Mouse (Mus musculus): Measurements from ENCODE around the gene Trim25.

Trim25 gene

DNA sequence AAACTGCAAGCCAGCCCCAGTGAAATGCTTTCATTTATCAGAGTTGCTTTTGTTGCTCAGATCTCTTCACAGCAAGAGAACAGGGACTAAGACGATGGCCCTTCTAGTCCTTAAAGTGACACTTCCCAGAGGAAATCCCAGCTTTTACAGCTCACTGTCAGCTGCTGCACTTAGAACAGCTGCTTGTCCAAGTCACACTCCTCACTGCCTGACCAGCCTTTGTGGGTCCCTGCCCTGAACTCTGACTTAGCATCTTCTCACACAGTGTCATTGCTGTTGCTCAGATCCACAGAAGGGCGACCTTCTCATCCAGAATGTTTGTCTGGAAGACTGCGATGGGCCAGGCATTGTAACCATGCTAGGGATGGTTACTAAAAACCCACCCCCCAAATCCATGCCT lies 26.4 kb downstream of the Trim25 start:
- WGBS, result 82% methylated on average over 3 of the region's 3 CpGs

DNA sequence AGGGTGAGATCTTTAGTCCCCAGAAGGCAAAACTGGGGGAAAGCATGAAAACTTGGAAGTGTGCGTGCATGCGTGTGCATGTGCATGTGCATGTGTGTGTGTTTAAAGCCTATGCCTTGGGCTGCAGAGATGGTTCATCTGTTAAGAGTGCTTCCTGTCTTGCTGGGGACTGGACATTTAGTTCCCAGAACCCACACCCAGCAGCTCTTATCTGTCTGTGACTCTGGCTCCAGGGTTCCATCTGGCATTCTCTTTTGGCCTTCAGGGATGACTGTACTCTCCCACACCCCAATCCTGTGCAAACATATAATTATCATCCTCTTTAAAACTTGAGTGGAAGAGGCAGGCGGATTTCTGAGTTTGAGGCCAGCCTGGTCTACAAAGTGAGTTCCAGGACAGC lies 26.9 kb downstream of the Trim25 start:
- 96% methylated on average over 3 of the region's 3 CpGs for WGBS

DNA sequence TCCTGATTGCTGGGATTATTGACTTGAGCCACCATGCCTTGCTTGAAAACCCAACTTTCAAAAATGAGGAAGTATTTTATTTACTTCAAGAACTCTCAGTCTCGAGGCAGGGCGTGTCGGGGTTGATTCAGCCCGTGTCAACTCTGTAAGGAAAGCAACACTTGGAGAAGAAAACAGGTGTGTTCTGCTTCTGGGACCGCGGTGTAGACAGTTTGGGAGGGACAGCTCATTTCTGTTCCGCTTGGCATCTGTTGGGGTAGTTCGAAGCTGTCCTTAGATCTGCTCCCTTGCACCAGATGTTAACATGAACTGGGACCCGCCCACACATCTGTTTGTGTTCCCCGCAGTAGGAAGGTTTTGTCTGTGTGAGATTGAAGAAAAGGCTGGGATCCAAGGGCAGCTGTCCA lies 28.8 kb downstream of the Trim25 start:
- WGBS, result 67% methylated on average over 10 of the region's 10 CpGs

DNA sequence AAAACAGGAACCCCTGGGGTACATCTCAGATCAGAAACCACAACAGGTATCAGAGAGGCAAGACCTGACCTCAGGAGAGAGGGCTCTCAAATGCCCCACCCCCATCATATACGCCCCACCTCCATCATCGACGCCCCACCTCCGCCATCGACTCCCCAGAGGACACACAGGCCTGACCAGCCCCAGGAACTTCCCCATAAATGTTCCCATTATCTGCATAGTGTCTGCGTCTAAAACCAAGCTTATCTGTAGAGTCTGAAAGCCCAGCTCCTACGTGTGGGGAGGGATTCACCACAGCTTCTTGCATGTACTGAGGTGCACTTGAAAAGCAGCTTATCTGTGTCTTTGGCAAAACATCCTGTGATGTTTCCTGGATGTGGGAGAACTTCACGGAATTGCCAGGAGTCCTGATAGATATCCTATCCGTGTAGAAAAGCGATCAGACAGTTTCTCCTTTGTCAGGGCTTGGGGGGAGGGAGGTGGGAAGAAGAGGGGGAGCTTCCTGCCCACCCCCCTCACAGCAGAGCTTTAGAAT lies 29.8 kb downstream of the Trim25 start:
- 66% methylated on average over 10 of the region's 10 CpGs for WGBS

DNA sequence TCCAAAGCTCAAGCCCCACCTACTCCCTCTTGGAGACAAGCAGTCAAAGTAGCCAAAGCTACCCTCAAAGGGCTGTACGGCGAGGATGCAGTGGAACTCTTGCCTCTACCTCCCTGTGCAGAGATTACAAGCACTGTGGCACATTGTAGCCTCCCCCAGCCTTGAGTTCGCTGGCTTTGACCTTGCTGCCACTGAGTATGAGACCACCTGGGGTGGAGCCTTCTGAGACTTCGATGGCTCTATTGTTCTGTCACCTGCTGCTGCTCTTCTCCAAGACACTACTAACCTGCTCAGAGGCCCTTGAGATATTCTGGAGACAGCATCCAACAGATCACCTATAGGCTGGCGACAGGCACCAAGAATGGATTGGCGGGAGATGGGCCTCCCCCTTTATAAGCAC lies 31.4 kb downstream of the Trim25 start:
- 85% methylated on average over 6 of the region's 6 CpGs for WGBS

DNA sequence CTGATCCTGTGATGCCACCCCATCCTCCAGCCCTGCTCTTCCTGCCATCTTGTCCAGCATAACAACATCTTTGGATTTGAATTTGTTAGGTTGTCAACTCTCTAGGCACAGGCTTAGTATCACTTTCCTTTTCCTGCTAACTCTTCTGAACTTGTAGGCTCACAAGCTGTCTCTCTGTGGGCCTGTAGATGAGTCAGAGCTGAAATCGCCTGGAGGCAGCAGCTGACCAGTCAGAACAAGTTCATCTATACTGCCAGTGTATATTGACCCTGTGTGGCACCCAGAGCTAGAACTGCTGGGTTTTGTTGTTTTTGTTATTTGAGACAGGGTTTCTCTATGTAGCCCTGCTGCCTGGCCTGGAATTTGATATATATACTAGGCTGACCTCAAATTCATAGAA lies 32.0 kb downstream of the Trim25 start:
- WGBS, result 60% methylated on average over 1 of the region's 1 CpGs

DNA sequence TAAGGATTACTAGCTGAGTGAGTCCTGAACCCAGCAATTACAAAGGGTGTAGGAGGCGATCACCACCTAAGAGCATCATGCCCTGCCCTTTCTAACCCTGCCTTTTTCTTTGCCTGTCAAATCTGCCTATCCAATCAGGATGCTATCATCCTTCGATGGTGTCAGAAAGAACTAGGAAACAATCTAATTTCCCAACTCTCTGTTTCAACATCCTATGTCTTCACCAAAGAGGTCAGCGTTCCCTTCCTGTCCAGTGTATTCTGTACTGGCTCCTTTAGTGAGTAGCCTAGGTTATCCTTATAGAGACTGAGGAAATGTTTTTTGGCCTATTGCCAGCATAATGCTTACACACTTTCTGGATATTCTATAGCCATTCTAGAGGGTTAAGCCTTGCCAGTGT lies 36.4 kb downstream of the Trim25 start:
- 80% methylated on average over 3 of the region's 3 CpGs for WGBS

DNA sequence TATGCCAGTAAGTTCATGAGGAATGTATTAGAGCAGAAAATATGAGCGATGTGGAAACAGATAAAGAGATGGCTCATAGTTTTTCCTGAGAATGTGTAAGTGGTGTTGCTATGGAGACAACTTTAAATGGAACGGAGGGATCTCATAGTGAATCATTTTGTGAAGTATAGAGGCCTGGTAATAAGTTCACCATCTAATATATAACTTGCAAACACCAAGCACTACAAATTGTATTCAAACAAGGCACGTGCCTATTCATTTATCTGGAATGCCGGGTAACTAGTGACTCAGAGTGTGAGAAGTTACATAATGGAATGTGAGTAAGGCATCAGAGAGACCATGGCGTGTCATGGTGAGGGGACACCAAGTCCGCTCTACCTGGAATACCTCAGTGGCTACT lies 39.3 kb downstream of the Trim25 start:
- 51% methylated on average over 6 of the region's 6 CpGs for WGBS

DNA sequence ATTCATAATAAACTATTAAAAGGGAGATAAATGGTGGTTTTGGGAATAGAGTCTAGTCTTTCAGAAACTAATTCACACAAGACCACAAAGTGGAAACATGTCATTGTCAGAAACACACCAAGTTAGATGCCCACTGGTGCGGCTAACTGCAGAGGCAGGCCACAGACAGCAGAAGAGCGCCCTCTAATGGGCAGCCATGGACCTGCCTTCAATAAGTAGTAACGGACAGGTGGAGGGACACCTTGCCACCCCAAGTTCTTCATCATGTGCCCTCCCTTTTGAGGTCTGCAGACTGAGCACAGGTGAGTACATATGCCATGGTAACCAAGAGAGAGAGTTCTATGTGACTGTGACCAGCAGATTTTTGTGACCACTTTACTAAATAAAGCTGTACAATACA lies 40.1 kb downstream of the Trim25 start:
- WGBS, result 22% methylated on average over 3 of the region's 3 CpGs

DNA sequence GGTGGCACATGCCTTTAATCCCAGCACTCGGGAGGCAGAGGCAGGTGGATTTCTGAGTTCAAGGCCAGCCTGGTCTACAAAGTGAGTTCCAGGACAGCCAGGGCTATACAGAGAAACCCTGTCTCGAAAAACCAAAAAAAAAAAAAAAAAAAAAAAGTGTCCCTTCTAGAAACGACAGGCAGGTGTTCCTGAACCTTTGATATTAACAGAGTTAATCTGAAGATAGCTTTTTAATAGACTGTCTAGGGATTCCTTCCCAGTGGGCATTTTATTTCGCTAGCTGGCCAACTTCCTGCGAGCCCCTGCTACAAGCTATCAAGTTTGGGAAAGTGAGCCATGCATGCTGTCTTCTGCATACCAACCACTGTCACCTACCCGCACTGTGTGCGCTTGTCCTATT lies 41.9 kb downstream of the Trim25 start:
- WGBS, result 94% methylated on average over 6 of the region's 7 CpGs

DNA sequence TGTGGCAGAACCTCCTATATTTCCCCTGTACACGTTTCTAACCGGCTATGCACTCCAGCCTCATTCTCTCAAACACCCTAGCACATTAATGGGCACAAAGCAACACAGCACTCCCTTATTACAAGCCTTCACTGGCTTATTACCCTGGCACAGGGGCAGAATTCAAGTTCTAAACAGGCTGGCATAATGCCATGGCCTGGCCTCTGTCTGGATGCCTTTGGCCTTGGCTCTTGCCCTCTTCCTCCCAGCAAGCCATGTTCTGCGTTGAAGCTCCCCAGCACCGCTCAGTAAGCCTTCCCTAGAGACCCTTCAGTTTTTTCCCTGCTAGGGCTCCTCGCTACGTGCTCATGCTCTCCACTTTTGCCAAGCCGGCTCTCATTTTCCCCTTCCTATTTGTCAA lies 43.9 kb downstream of the Trim25 start:
- 79% methylated on average over 7 of the region's 7 CpGs for WGBS

DNA sequence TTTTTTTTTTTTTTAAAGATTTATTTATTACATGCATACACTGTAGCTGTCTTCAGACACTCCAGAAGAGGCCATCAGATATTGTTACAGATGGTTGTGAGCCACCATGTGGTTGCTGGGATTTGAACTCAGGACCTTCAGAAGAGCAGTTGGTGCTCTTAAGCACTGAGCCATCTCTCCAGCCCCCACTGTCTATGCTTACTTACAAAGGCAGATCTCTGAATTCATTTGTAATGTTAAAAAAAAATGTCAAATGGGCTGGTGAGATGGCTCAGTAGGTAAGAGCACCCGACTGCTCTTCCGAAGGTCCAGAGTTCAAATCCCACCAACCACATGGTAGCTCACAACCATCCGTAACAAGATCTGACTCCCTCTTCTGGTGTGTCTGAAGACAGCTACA lies 46.3 kb downstream of the Trim25 start:
- WGBS, result 100% methylated on average over 3 of the region's 3 CpGs

DNA sequence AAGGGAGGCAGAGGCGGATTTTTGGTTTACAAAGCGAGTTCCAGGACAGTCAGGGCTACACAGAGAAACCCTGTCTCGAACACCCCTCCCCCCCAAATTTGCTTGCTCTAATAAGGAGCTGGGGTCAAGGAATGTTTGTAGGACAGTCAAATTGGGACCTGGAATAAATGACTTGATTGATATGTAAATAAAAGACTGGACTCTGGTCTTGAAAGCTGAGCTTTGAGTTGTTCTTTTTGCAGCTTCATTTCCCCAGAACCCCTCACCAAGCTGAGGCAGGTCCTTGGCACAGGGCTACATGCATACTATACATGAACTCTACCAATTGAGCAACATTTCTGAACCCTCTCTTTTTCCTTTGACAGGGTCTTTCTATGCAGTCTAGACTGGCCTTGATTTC lies 46.8 kb downstream of the Trim25 start:
- WGBS, result 88% methylated on average over 3 of the region's 3 CpGs

DNA sequence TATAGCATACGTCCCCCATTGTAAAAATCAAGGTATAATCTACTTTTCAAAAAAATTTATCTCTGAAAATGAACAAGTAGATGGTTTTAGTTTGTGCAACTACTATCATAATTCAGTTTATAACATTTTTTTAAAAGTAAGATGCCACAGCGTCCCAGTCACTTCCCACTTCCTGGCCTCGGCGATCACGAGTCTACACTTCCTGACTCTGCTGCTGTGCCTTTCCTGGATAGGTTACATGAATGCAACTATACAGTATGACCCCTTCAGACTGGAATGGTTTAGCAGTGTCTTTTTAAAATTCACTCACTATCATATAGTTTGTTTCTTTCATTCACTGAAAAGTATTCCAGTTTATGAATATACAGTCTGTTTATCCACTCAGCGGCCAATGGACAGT lies 52.6 kb downstream of the Trim25 start:
- 89% methylated on average over 6 of the region's 6 CpGs for WGBS

DNA sequence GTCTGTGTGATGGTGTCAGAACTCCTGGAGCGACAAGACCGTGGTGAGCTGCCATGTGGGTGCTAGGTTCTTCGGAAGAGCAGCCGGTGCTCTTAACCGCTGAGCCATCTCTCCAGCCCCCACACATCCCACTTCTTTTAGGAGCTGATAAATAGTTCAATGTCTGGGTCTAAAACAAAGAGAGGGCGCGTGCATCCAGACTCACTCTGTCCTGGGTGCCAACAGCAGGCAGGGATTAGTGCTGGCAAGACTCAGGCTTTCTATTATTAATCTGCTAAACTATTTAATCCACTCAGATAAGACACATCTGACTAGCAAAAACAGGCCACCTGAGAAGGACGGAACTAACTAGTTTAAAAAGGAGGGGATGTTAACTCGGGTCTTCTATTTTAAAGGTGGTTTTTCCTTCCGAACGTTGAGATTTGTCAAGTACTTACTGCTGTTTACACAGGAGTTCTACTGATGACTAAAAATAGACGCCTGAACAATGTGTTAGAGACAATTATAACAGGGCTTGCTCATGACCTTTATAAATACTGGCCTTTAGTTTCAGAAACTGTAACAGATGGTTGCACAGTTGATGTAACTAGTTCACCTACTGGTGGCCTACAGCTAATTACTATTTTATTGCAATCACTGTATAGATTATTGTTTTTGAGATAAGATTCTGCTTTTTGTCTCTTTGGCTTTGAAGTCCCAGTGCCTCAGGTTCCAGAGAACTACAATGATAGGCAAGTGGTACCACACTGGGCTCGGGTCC lies 56.9 kb downstream of the Trim25 start:
- 38% methylated on average over 13 of the region's 13 CpGs for WGBS

DNA sequence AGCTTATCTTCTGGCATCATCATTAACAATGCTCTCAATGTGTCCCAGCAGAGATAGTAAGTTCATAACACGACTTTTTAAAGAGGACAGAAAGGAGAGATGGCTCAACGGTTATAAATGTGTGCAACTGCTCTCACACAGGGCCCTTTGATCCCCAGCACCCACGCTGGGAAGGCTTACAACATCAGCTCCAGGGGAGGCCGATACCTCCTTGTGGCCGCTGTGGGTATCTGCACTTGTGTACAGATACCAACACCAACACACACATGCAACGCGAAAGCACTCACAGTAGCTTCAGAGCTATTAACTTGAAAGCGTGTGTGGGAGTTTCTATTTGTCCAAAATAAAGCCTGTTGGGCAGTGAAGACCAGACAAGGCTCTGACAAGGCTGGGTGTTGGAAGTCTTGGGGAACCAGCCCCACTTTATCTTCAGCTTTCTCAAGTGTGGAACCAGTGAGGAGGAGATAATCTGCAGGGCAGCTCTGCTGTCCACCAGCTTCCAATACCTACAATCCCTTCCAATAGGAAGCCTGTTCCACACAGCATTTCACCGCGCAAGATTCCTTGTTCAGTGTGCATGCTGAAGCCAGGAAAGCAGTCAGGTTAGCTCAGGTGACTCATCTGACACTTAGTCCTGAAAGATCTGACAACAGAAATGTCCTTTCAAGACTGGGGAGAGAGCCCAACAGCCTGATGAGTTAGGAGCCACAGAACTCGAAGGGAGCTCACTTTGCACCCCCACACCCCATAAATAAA lies 59.5 kb downstream of the Trim25 start:
- WGBS, result 50% methylated on average over 11 of the region's 11 CpGs

DNA sequence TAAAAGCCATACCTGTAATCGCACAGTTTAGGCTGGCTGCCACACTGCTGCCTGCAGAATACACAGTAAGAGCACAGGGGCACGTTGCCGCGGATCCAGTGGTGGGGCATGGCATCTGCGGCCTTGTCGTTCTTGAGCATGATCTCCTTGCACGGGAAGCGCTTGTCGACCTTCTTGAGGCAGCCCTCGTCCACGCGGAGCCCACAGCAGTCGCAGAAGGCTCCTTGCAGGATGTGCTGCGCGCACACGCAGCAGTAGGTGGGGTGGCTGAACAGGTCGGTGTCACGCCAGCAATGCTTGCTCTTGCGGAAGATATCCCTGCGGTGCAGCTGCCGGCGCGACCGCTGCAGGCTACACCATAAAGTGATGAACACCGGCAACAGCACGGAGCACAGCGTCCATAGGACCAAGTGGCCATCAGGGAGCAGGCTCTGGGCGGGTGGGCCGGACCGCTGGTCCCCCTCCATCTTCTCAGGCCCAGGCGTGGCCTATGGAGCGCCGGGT lies 60.8 kb downstream of the Trim25 start:
- 1% methylated on average over 33 of the region's 33 CpGs for WGBS

DNA sequence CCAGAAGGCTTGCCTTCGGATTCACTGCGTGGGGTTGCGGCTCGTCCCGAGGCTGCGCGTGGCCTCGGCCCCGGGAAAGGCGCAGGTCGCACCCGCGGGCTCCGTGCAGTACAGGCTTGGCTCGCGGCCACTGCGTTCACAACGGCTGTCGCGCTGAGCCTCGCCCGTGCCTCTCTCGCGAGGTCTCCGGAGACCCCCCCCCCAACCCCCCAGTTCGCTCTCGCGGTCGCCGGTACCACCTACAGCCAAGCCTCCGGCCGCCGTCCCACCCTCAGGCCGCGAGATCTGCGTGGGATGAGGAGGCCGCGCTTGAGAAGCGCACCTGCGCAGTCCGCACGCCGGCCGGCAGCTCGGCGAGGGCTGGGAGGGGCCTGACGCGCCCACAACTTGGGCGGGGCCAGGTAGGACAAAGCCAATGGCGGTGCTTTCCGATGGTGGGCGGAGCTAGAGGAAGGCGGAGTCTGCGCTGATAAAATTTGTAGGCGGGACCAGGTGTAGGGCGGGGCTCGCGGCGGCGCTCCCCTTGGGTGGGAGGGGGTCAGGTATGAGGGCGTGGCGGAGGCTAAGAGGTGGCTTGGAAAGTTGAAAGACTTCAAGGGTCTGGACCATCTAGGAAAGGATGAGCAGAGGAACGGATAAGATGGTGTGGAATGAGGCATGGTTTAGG lies 61.4 kb downstream of the Trim25 start:
- WGBS, result under 1% methylated on average over 63 of the region's 63 CpGs

DNA sequence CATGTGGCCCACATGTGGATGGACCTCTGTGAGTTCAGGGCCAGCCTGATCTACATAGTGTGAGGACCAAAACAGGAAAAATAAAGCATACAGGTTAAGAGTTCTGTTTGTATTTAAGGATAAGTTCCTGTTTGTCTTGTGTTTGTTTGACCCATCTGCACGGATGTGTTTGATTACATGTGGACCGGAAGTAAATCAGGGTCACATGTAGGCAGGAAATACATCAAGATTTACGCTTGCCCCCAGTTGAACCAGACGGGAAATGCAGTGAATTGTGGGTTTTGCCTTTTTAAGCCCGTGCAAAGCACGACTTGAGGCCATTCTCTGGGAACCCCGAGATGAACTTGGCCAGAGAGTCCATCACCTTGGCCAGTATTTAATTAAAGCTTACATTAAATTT lies 62.2 kb downstream of the Trim25 start:
- 69% methylated on average over 7 of the region's 7 CpGs for WGBS

DNA sequence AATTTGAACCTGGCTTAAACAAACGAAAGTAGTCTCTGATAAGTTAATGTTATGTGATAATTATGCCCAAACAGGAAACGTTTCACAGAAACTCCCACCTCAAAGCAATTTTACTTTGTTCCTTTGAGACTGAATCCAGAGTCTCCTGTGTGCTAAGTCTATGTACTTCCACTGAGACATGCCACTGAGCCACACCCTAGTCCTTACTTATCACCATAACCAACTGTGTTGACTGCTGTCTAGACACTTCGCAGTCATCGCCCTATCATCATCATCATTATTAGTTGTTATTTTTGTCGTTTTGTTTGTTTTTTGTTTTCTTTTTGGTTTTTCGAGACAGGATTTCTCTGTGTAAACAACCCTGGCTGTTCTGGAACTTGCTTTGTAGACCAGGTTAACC lies 65.1 kb downstream of the Trim25 start:
- 75% methylated on average over 6 of the region's 6 CpGs for WGBS

DNA sequence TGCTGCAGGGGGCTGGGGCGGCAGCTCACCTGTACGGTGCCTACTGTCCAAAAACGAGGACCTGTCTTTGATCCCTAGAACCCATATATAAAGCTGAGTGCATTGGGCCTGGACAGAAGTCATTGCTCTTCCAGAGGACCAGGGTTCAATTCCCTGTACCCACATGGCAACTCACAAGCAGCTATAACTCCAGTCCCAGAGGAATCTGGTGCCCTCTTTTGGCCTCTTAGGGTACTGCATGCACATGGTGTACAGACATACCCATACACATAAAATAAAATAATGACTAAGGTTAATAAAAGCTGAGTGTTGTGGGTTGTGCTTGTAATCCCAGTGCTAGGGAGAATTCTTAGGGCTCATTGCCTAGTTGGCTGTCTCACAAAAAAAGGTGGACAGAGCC lies 66.1 kb downstream of the Trim25 start:
- over 99% methylated on average over 3 of the region's 3 CpGs for WGBS

DNA sequence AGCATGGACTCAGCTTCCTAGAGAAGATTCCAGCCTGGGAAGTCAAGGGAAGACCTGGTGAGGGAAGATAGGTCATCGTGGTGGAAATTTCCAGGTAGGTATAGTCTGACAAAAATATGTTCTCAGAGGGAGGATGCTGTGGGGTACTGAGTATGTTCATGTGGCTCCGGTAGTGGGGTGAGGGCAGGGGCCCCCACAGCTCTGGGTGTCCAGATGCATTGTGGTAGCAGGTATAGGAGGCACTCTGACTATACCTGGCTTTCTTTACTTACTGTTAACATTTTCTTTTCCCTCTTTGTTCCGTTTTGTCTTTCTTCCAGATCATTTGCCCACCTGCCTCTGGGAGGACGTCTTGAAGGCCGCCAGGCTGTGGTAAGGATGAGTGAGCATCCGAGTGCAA lies 67.0 kb downstream of the Trim25 start:
- WGBS, result 84% methylated on average over 6 of the region's 6 CpGs
